Mouse (Mus musculus) spleen, adult 2 months (tissue): ENCODE results near the gene 6430548M08Rik. TPM values are rescaled to one million over a fixed set of nuclear protein-coding genes. Genes with fewer than 3 reads are reported as not detected.

Experiments
- DNase-seq, 2 experiments: peaks; one replicate each; pipeline versions ENCODE4 v3.0.0 to v3.0.0-alpha.2; 2012 to 2021; ENCODE audit warnings: low spot score in 2 of 2, low read depth in 1 of 2
- H3K27ac ChIP-seq: fragments of 200-500 bp; 2 replicates; pipeline ENCODE4 v1.5.1; 2012; ENCODE audit warnings: low read length, inconsistent platforms; ENCODE audit not compliant: insufficient read depth
- H3K27me3 ChIP-seq: fragments of 200-500 bp; 2 replicates; pipeline ENCODE4 v1.6.1; 2012; ENCODE audit warnings: mild to moderate bottlenecking, moderate library complexity, low read length, inconsistent platforms; ENCODE audit not compliant: control insufficient read depth, insufficient read depth
- H3K36me3 ChIP-seq: fragments of 200-500 bp; 2 replicates; pipeline ENCODE4 v1.6.1; 2012; ENCODE audit warnings: mild to moderate bottlenecking, low read length, inconsistent platforms; ENCODE audit not compliant: control insufficient read depth, insufficient read depth
- H3K4me1 ChIP-seq: fragments of 200-500 bp; 2 replicates; pipeline ENCODE4 v1.6.1; 2011; ENCODE audit warnings: inconsistent platforms; ENCODE audit not compliant: control insufficient read depth, insufficient read depth, insufficient read length
- H3K4me3 ChIP-seq: fragments of 200-500 bp; 2 replicates; pipeline ENCODE4 v1.5.1; 2011; ENCODE audit warnings: mild to moderate bottlenecking, inconsistent platforms; ENCODE audit not compliant: insufficient read depth, insufficient read length; ENCODE audit errors: extremely low read depth
- CTCF ChIP-seq: fragments of 200-500 bp; IDR thresholded peaks from 2 replicates; pipeline ENCODE4 v1.5.1; 2011; ENCODE audit warnings: mild to moderate bottlenecking, inconsistent platforms; ENCODE audit not compliant: insufficient read depth, insufficient read length, insufficient replicate concordance; ENCODE audit errors: extremely low read depth
- POLR2A ChIP-seq: fragments of 200-500 bp; IDR thresholded peaks from 2 replicates; pipeline ENCODE4 v1.6.1; 2011; ENCODE audit warnings: low read depth, low read length, inconsistent platforms
- WGBS: fragments of 180-500 bp; shearing (Covaris S2); methylation state at CpG from one replicate; pipeline ENCODE4 v1.1.7; 2018; 5-methylcytosine and 5-hydroxymethylcytosine counted together
- polyA plus RNA-seq: library from polyadenylated mRNA; depleted of rRNA; stranded (reverse); fragments of >200 nt; gene quantifications from 2 replicates; pipeline ENCODE4 v1.2.3, GENCODE M21; 2012; rRNA removed

Gene 6430548M08Rik
- 20.6 and 25.8 TPM in 2 replicates for polyA plus RNA-seq

- no peaks in the 10 kb centered on the region for H3K36me3 ChIP-seq
- DNase-seq = peak; percentile 99 to 100
- WGBS = under 1% methylated on average over 60 of the region's 61 CpGs
- H3K27me3 ChIP-seq = peaks cover 7% of the 10 kb centered on the region; the same call in 1 of the 2 replicates
- H3K4me1 ChIP-seq = peaks cover 13% of the 10 kb centered on the region
- TF ChIP-seq POLR2A (peak; percentile 64; the same call in 1 of the 2 replicates), CTCF (peak; percentile 19; the same call in 1 of the 2 replicates)
- peak within 1 kb of the TSS; percentile 66 for H3K27ac ChIP-seq
- peak within 1 kb of the TSS; percentile 59 for H3K4me3 ChIP-seq
These were observed at the start of gene 6430548M08Rik for GRCm38 (mm10) chr8:120113758-120114255. Gene 6430548M08Rik, plus strand, starts transcription at chr8:120114152.

GRCm38 (mm10) chr8:120065611-120066010 is 48.3 kb upstream of the 6430548M08Rik start:
- Histone ChIP-seq H3K4me1 (no peaks in the 10 kb centered on the region), H3K27me3 (no peaks in the 10 kb centered on the region), H3K36me3 (no peaks in the 10 kb centered on the region), H3K27ac (no peak overlapping the region), H3K4me3 (no peak overlapping the region)
- DNase-seq = no peak
- WGBS = 87% methylated on average over 8 of the region's 8 CpGs
- no peak for TF ChIP-seq CTCF
- TF ChIP-seq POLR2A = no peak

- Histone ChIP-seq H3K27ac (no peak overlapping the region), H3K36me3 (no peaks in the 10 kb centered on the region), H3K27me3 (no peaks in the 10 kb centered on the region), H3K4me1 (no peaks in the 10 kb centered on the region), H3K4me3 (no peak overlapping the region)
- no peak for TF ChIP-seq POLR2A
- no peak for TF ChIP-seq CTCF
- no peak for DNase-seq
- 87% methylated on average over 4 of the region's 4 CpGs for WGBS
These were observed 47.7 kb upstream of the 6430548M08Rik start for GRCm38 (mm10) chr8:120066226-120066625.

- Histone ChIP-seq H3K27me3 (no peaks in the 10 kb centered on the region), H3K4me3 (no peak overlapping the region), H3K36me3 (no peaks in the 10 kb centered on the region), H3K27ac (no peak overlapping the region), H3K4me1 (no peaks in the 10 kb centered on the region)
- WGBS = 40% methylated on average over 19 of the region's 19 CpGs
- TF ChIP-seq POLR2A = no peak
- no peak for TF ChIP-seq CTCF
- DNase-seq = no peak
These were observed 45.9 kb upstream of the 6430548M08Rik start for GRCm38 (mm10) chr8:120067936-120068668.

- Histone ChIP-seq H3K27ac (no peak overlapping the region), H3K36me3 (no peaks in the 10 kb centered on the region), H3K4me3 (no peak overlapping the region), H3K27me3 (no peaks in the 10 kb centered on the region), H3K4me1 (no peaks in the 10 kb centered on the region)
- peak in 1 of 2 experiments; percentile 53 for DNase-seq
- WGBS = 24% methylated on average over 4 of the region's 4 CpGs
- TF ChIP-seq CTCF = peak; percentile 84; the same call in 1 of the 2 replicates
- TF ChIP-seq POLR2A = no peak
These were observed 42.3 kb upstream of the 6430548M08Rik start for GRCm38 (mm10) chr8:120071684-120072083.

GRCm38 (mm10) chr8:120072259-120072658 is 41.7 kb upstream of the 6430548M08Rik start:
- Histone ChIP-seq H3K36me3 (no peaks in the 10 kb centered on the region), H3K27me3 (no peaks in the 10 kb centered on the region), H3K4me3 (no peak overlapping the region), H3K27ac (no peak overlapping the region), H3K4me1 (no peaks in the 10 kb centered on the region)
- 87% methylated on average over 9 of the region's 9 CpGs for WGBS
- no peak for DNase-seq
- TF ChIP-seq POLR2A = no peak
- TF ChIP-seq CTCF = no peak

GRCm38 (mm10) chr8:120072827-120073226 is 41.1 kb upstream of the 6430548M08Rik start:
- Histone ChIP-seq H3K4me3 (no peak overlapping the region), H3K4me1 (no peaks in the 10 kb centered on the region), H3K27me3 (no peaks in the 10 kb centered on the region), H3K36me3 (no peaks in the 10 kb centered on the region), H3K27ac (no peak overlapping the region)
- 90% methylated on average over 8 of the region's 8 CpGs for WGBS
- no peak for DNase-seq
- TF ChIP-seq CTCF = no peak
- TF ChIP-seq POLR2A = no peak
